Mouse (Mus musculus): ENCODE data around the gene Foxn3.

Gene Foxn3

GRCm38 (mm10) chr12:99332144-99332807 is 231.1 kb downstream of the Foxn3 start:
- no peak for DNase-seq (ENCODE audit: low spot score in 2 of 2)

- no peak for DNase-seq (ENCODE audit: low spot score in 2 of 2)
These were observed 231.9 kb downstream of the Foxn3 start for GRCm38 (mm10) chr12:99331341-99331947.

GRCm38 (mm10) chr12:99330822-99331285 is 232.5 kb downstream of the Foxn3 start:
- DNase-seq (ENCODE audit: low spot score in 2 of 2): no peak

GRCm38 (mm10) chr12:99329301-99330257 is 233.8 kb downstream of the Foxn3 start:
- DNase-seq (ENCODE audit: low spot score in 2 of 2): no peak

- no peak for DNase-seq (ENCODE audit: low spot score in 2 of 2)
These were observed 237.2 kb downstream of the Foxn3 start for GRCm38 (mm10) chr12:99326157-99326556.

DNA sequence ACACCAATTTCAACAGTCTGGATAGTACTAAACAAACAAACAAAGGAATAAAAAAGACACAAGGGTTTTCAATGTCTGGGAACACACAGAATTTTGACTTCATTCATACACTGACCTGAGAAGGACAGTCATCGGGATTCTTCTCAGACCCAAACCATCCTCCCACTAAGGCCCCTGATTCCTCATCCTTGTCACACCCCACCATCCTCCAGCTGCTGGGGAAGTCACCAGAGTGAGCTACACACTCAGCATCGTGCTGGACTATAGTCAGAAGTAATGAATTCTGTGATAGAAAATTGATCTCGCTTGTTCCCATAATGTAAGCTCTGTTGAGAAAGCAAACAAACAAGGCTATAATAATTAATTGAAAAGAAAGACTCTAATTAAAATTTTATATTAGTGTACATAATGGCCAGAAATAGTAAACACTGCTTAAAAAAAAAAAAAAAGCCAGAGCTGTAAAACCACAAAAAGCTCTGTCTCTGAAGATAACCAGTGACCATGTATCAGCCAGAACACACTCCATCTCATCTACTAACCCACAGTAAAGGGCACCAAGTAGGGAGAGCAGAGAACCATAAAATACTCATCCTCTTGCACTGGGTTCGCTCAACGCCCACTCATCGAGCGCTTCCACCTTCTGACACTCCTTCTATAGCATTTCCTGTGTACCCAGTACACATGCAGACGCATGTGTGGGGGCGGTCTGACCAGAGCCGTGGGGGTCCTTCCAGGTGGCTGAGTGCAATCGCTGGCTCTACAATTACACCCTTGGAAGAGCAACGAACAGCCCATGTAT is 241.6 kb downstream of the Foxn3 start:
- DNase-seq (ENCODE audit: low spot score in 2 of 2): no peak

- DNase-seq (ENCODE audit: low spot score in 2 of 2): no peak
These were observed 242.4 kb downstream of the Foxn3 start for GRCm38 (mm10) chr12:99320966-99321496.

- DNase-seq (ENCODE audit: low spot score in 2 of 2): no peak
These were observed 243.5 kb downstream of the Foxn3 start for GRCm38 (mm10) chr12:99319896-99320295.

GRCm38 (mm10) chr12:99319171-99319570 is 244.2 kb downstream of the Foxn3 start:
- no peak for DNase-seq (ENCODE audit: low spot score in 2 of 2)

GRCm38 (mm10) chr12:99315931-99316330 is 247.5 kb downstream of the Foxn3 start:
- no peak for DNase-seq (ENCODE audit: low spot score in 2 of 2)

DNA sequence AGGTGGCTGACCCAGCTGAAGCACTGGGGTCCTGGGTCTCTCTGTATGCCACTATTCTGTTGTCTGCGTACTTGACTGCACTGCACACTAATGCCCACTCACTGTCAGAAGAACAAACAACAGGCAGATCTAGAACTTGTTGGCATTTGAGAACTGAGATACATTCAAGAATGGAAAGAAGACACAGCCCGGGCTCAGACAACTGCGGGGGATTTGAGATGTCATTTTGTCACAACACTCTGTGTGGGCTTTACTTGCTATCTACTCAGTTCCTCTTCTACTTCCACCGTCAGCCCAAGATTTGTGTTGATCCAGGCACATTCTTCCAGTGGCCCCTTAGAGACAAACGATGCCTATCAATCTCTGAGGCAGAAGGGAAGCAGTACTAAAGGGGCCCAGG is 248.6 kb downstream of the Foxn3 start:
- no peak for DNase-seq (ENCODE audit: low spot score in 2 of 2)

DNA sequence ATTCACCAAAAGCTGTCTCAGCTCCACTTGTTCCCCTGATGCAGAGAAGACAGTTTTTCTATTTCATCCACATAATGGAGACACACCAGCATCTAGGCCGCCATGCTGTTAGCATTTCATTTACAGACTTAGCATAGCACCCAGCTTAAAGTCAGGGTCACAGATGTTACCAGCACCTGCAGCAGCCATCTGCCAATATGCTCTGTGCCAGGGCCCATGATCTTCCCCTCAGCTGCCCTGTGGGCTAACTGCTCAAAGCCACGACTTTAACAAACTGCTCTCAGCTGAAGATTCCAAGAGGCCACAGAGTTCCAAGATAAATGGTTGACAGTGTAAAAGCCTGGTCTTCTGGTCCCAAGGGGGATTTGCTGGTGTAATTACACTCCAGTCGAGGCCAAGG is 252.1 kb downstream of the Foxn3 start:
- DNase-seq (ENCODE audit: low spot score in 2 of 2): no peak

GRCm38 (mm10) chr12:99309937-99310336 is 253.4 kb downstream of the Foxn3 start:
- no peak for DNase-seq (ENCODE audit: low spot score in 2 of 2)

DNA sequence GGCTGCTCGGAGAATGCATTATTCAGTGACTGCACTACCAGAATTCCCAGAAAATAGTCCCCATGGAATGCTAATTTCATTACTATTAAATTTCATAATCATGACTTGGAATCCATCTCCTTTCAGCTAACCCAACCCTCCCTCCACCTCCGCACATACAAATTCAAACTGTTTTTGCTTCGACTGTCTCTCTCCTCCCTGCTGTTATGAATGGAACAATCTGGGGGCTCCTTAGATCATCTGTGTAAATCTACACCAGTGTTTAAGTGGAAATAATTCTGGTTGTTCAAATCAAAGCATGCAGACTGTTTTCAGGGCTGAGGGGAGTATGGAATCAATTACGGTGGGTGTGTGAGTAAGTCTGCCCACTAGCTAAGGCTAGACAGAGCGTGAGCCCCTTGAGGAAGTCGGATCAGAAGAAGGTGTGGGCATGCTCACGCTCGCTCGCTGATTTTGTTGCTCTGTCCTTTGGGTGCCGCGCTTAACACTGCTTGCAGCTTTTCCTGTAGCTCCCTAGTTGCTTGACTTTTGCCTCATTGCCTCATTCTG is 254.8 kb downstream of the Foxn3 start:
- DNase-seq (ENCODE audit: low spot score in 2 of 2): no peak

- DNase-seq (ENCODE audit: low spot score in 2 of 2): no peak
These were observed 256.7 kb downstream of the Foxn3 start for GRCm38 (mm10) chr12:99306536-99307204.

GRCm38 (mm10) chr12:99305784-99306535 is 257.4 kb downstream of the Foxn3 start:
- no peak for DNase-seq (ENCODE audit: low spot score in 2 of 2)

DNA sequence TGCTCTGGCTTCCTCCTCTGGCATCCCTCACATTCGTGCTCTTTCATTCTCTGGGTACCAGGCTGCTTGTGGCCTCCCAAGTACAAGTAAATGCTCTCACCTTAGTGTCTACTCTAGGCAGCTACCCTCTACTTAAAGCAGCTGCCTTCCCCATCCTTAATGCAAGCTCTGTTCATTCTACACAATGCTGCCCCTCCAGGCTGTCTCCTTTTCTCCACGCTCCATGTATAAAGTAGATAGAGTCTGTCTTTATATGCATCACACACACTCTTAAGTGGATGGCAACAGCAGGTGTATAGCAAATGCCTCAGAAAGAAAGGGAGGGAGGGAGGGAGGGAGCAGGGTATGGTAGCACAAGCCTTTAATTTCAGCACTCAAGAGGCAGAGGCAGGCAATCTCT is 258.1 kb downstream of the Foxn3 start:
- no peak for DNase-seq (ENCODE audit: low spot score in 2 of 2)

DNA sequence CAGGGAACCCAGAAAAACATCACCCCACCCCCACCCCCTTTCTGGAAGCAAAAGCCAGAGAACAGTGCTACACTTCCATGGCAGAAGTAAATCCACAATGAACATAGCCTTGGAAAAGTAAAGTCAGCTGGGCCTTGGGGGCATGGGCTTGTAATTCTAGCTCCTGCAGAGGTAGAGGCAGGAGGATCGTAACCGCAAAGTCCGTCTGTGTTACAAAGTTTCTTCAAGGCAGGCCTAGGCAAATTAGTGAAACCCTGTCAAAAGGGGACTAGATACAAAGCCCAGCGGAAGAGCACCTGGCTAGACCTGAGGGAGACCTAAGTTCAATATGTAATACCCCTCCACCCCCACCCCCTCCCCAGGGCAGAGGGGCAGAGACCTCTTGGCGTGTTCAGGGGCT is 259.3 kb downstream of the Foxn3 start:
- no peak for DNase-seq (ENCODE audit: low spot score in 2 of 2)

GRCm38 (mm10) chr12:99303581-99303980 is 259.8 kb downstream of the Foxn3 start:
- DNase-seq (ENCODE audit: low spot score in 2 of 2): no peak

- DNase-seq (ENCODE audit: low spot score in 2 of 2): no peak
These were observed 263.5 kb downstream of the Foxn3 start for GRCm38 (mm10) chr12:99299900-99300299.
